Mouse (Mus musculus): ENCODE data around the gene Agpat1.

DNA sequence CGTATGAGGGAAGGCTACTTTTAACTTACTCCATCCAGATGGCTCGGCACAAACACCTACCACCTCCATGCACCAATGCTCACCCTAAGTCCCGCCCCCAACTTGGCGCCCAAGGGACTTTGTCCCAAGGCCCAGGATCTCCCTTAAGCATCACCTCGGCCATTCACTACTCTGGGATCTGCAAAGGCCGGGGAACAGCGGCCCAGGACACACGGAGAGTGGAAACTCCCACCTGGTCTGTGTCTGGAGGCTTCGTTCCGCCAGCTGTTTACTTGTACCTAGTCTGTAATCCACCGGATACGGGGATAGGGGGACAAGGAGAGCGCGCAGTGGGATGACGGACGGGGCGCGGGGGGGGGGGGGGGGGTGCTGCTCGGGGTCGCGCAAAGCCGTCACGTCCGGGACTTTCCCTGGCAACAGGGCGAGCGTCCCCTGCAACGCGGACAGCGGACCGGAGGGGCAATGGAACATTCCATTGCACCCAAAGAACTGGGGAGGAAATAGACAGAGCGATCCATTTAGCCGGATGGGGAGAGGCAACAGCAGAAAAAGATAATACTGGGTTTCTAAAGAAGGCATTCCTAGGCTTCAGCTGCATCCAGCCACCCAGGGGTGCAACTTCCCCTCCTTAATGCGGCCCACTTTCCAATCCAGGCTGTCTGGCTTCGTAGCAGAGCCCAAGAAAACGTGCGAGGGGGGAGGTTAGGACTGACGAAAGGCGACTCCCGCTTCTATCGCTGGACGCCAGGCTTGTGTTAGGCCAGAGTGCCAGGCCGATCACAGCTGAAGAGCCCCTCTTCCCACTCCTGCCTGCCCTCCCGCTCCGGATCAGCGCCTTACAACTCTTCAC, 23.3 kb downstream of the Agpat1 start:
- no peak for TF ChIP-seq CTCF (IDR thresholded peaks at IDR 0.05; ENCODE audit: extremely low read depth, insufficient read length, insufficient replicate concordance, low read depth, low read length)
- TF ChIP-seq POLR2A (IDR thresholded peaks at IDR 0.05; ENCODE audit: low read depth, low read length) = peak; percentile 31; the same call in 1 of the 2 replicates
